Mouse (Mus musculus): Measurements from ENCODE around the gene Selenbp1. TPM values are rescaled to one million over a fixed set of nuclear protein-coding genes. Genes with fewer than 3 reads are reported as not detected.

Selenbp1 gene
- total RNA-seq (2012; rRNA removed) (109 and 179 TPM in 2 replicates), polyA plus RNA-seq (2012; ENCODE audit: insufficient read depth in 1 of 2, insufficient read length in 2 of 2, low read depth in 1 of 2, low replicate concordance in 2 of 2, missing spikeins in 1 of 2) (100 to 1,000 TPM in 1 of 2 experiments, not detected in 1; 365 TPM)

DNA sequence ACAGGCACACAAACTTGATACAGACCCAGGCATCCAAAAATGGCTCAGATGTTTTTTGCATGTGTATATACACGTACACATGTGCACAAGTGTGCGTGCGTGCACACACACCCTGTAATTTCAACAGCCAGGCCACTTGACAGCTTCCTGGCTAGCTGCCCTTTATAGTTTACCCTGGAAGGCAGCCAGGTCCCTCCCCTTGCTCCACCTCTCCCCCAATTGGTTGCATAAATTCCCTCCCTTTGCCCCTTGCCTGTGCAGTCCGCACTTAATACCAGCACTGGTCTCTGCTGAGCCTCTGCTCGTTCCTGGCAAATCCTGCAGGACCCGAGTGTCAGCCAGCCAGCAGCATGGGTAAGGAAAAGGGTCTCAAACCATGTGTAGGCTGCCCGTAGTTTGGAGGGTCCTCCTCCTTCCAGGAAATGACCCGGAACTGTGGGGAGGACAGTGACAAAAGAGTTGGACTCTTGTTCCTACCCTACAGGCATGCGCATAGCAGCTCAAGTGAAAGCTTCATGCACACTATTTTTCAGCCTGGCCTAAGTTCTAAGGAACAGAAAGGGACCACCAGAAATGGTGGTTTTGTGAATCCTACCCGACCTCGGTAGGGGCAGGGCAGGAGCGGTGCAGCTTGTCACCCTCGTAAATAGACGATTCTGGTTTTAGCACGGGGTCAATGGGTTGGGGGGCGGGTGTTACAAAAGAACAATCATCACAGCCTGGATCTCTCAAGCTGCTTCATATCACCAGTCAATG, at the start of gene Selenbp1:
Gene Selenbp1, plus strand, starts transcription at position 248 of the 756 bp plus-strand sequence.
- peak within 1 kb of the TSS; percentile 90 for H3K27ac ChIP-seq (ENCODE audit: control insufficient read depth, low read depth, low read length)
- H3K4me1 ChIP-seq (ENCODE audit: control insufficient read depth in 1 of 2, insufficient read depth in 2 of 2, low read length in 2 of 2) = peaks cover 12 to 34% of the 10 kb centered on the region in 2 experiments
- H3K79me2 ChIP-seq (ENCODE audit: control insufficient read depth, insufficient read depth, low read length, poor library complexity) = no peaks in the 10 kb centered on the region; the same call in 1 of the 2 replicates
- peak; percentile 97 for DNase-seq (ENCODE audit: low read depth, low spot score)
- H3K9me3 ChIP-seq (replicated peaks; ENCODE audit: insufficient read depth, low read length) = no peaks in the 10 kb centered on the region
- H3K4me3 ChIP-seq (ENCODE audit: control insufficient read depth in 1 of 2, insufficient read depth in 1 of 2, low read depth in 2 of 2, low read length in 2 of 2) = peak within 1 kb of the TSS; percentile 57 to 77
- H3K36me3 ChIP-seq (ENCODE audit: control insufficient read depth in 1 of 2, insufficient read depth in 2 of 2, low read length in 2 of 2) = peaks cover 0 to 12% of the 10 kb centered on the region in 2 experiments; a peak in 3 of 4 replicates
- H3K27me3 ChIP-seq (ENCODE audit: control insufficient read depth in 1 of 2, insufficient read depth in 2 of 2, low read length in 2 of 2) = no peaks in the 10 kb centered on the region
- peak within 1 kb of the TSS; percentile 67 for H3K9ac ChIP-seq (ENCODE audit: control insufficient read depth, low read depth, low read length, poor library complexity, severe bottlenecking)
- TF ChIP-seq MXI1 (IDR thresholded peaks at IDR 0.05; ENCODE audit: low read depth, low read length) = peak; percentile 98
- TF ChIP-seq E2F4 (IDR thresholded peaks at IDR 0.05; ENCODE audit: borderline replicate concordance, low read depth, low read length) = no peak
- TF ChIP-seq USF2 (IDR thresholded peaks at IDR 0.05; ENCODE audit: borderline replicate concordance in 1 of 2, insufficient read depth in 1 of 2, low read depth in 1 of 2, low read length in 2 of 2) = no peak
- peak; percentile 99 for TF ChIP-seq ZMIZ1 (IDR thresholded peaks at IDR 0.05; ENCODE audit: low read depth, low read length)
- peak; percentile 58 to 61 for TF ChIP-seq EP300 (IDR thresholded peaks at IDR 0.05; ENCODE audit: low read depth in 1 of 2, low read length in 2 of 2)
- peak; percentile 96 to 99 for TF ChIP-seq POLR2A (IDR thresholded peaks at IDR 0.05; ENCODE audit: control insufficient read depth in 1 of 2, insufficient read depth in 1 of 2, low read depth in 1 of 2, low read length in 2 of 2, poor library complexity in 1 of 2)
- TF ChIP-seq ZNF384 (IDR thresholded peaks at IDR 0.05; ENCODE audit: low read depth, low read length) = peak; percentile 35; the same call in 1 of the 2 replicates
- TF ChIP-seq UBTF (IDR thresholded peaks at IDR 0.05; ENCODE audit: borderline replicate concordance, insufficient read depth, low read depth, low read length) = 0 out of 2 replicates have a peak, but pooled peaks have one; percentile 62
- TF ChIP-seq CHD2 (IDR thresholded peaks at IDR 0.05; ENCODE audit: low read length) = no peak
- TF ChIP-seq MAX (IDR thresholded peaks at IDR 0.05; ENCODE audit: low read length) = peak; percentile 96
- TF ChIP-seq ZC3H11A (IDR thresholded peaks at IDR 0.05; ENCODE audit: low read depth, low read length) = no peak
- TF ChIP-seq USF1 (IDR thresholded peaks at IDR 0.05; ENCODE audit: low read depth, low read length) = no peak
- TF ChIP-seq CHD1 (IDR thresholded peaks at IDR 0.05; ENCODE audit: low read depth, low read length) = no peak
- no peak for TF ChIP-seq MYB (IDR thresholded peaks at IDR 0.05; ENCODE audit: low read depth, low read length)
- TF ChIP-seq JUND (IDR thresholded peaks at IDR 0.05; ENCODE audit: low read depth, low read length) = no peak
- no peak for TF ChIP-seq MAFK (IDR thresholded peaks at IDR 0.05; ENCODE audit: borderline replicate concordance, low read depth, low read length)
- no peak for TF ChIP-seq GABPA (IDR thresholded peaks at IDR 0.05; ENCODE audit: low read depth, low read length)
- no peak; the same call in none of the 2 replicates for TF ChIP-seq TCF12 (IDR thresholded peaks at IDR 0.05; ENCODE audit: low read depth, low read length)
- peak; percentile 97 for TF ChIP-seq POLR2AphosphoS2 (IDR thresholded peaks at IDR 0.05; ENCODE audit: low read length)
- TF ChIP-seq RCOR1 (IDR thresholded peaks at IDR 0.05; ENCODE audit: low read depth, low read length) = no peak; the same call in 1 of the 2 replicates
- no peak for TF ChIP-seq RAD21 (IDR thresholded peaks at IDR 0.05; ENCODE audit: low read depth, low read length)
- peak; percentile 95 for TF ChIP-seq MYC (IDR thresholded peaks at IDR 0.05; ENCODE audit: low read depth, low read length)
- peak; percentile 93 for TF ChIP-seq POLR2AphosphoS5 (IDR thresholded peaks at IDR 0.05; ENCODE audit: borderline replicate concordance, low read depth, low read length)
- TF ChIP-seq GATA1 (IDR thresholded peaks at IDR 0.05; ENCODE audit: low read depth, low read length) = no peak
- peak; percentile 79 for TF ChIP-seq NRF1 (IDR thresholded peaks at IDR 0.05; ENCODE audit: insufficient read depth, low read depth, low read length, poor library complexity, severe bottlenecking)
- peak; percentile 96 for TF ChIP-seq SIN3A (IDR thresholded peaks at IDR 0.05; ENCODE audit: low read length)
- peak; percentile 98 for TF ChIP-seq NELFE (IDR thresholded peaks at IDR 0.05; ENCODE audit: low read depth, low read length)
- no peak for TF ChIP-seq ZKSCAN1 (IDR thresholded peaks at IDR 0.05; ENCODE audit: low read depth, low read length)
- TF ChIP-seq CTCF (IDR thresholded peaks at IDR 0.05 in 2 of 3, conservative IDR thresholded peaks at IDR 0.05 in 1 of 3; ENCODE audit: control insufficient read depth in 1 of 3, insufficient read depth in 1 of 3, low read depth in 2 of 3, low read length in 3 of 3, poor library complexity in 1 of 3, severe bottlenecking in 1 of 3) = no peak
- no peak; the same call in 1 of the 2 replicates for TF ChIP-seq KAT2A (conservative IDR thresholded peaks at IDR 0.05; ENCODE audit: low read depth, low read length)
- peak; percentile 95 for TF ChIP-seq TBP (IDR thresholded peaks at IDR 0.05; ENCODE audit: low read depth, low read length)
- peak; percentile 48; the same call in 1 of the 2 replicates for TF ChIP-seq ELF1 (IDR thresholded peaks at IDR 0.05; ENCODE audit: low read depth, low read length)
- no peak for TF ChIP-seq SMC3 (IDR thresholded peaks at IDR 0.05; ENCODE audit: low read depth, low read length)
- peak; percentile 61 for TF ChIP-seq HCFC1 (IDR thresholded peaks at IDR 0.05; ENCODE audit: low read depth, low read length)
- TF ChIP-seq MEF2A (IDR thresholded peaks at IDR 0.05; ENCODE audit: extremely low read depth, insufficient replicate concordance, low read depth, low read length, poor library complexity, severe bottlenecking) = no peak

Data from MEL (cell line).